Mouse (Mus musculus) olfactory bulb, adult 2 months (tissue): ENCODE data around the gene Arhgef40.

Experiments
- CTCF ChIP-seq: fragments of 200-500 bp; IDR thresholded peaks from 2 replicates; pipeline ENCODE4 v1.5.1; 2012; ENCODE audit warnings: low read depth, mild to moderate bottlenecking, low read length, moderate library complexity; ENCODE audit not compliant: insufficient read depth
- POLR2A ChIP-seq: fragments of 200-500 bp; IDR thresholded peaks from 2 replicates; pipeline ENCODE4 v1.6.1; 2012; ENCODE audit warnings: mild to moderate bottlenecking, low read depth, low read length, moderate library complexity; ENCODE audit not compliant: insufficient read depth

DNA sequence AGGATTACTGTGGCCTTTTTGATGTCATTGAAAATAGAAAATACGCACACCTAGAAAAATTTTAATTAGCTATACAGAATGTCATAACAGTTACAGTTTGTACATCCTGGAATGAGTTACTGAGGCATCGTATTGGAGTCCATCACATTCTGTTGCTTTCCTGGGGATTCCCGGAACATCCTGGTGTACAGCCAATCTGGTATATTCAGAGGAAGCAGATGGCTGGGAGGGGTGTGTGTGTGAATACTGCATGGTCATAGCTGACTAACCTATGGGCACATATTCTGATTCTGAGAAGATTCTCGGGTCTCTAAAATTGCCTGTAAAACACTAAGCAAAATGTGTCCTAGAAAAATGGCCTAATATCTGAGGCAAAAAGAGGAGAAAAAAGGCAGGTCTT, 27.6 kb downstream of the Arhgef40 start:
- no peak for TF ChIP-seq POLR2A
- TF ChIP-seq CTCF = no peak
